Mouse (Mus musculus) adipocyte (in vitro differentiated cells): ENCODE results near the gene Tmem88b.
A peak's percentile ranks its signal among the peaks of the same experiment; 100 is the strongest.
"Not testable (repeated sequence)": the region's sequence is repeated elsewhere in the genome, so short reads cannot be mapped to it uniquely, and the experiment has no call there.

Source experiments
- DNase-seq: peaks from one replicate; pipeline ENCODE4 v3.0.0-alpha.2; 2016; ENCODE audit warnings: low spot score

The Tmem88b gene

GRCm38 (mm10) chr4:155760613-155761355 is 24.9 kb downstream of the Tmem88b start, which contains the start of gene Atad3a:
Atad3a (minus strand) TSS chr4:155761093.
- DNase-seq = peak; percentile 97

GRCm38 (mm10) chr4:155759862-155760612 is 25.6 kb downstream of the Tmem88b start:
- DNase-seq = peak; percentile 59

GRCm38 (mm10) chr4:155757011-155757410 is 28.7 kb downstream of the Tmem88b start:
- peak; percentile 60 for DNase-seq

- DNase-seq = no peak
These were observed 38.8 kb downstream of the Tmem88b start for GRCm38 (mm10) chr4:155746575-155747490.

GRCm38 (mm10) chr4:155746036-155746548 is 39.6 kb downstream of the Tmem88b start:
- DNase-seq = no peak

GRCm38 (mm10) chr4:155745136-155745535 is 40.5 kb downstream of the Tmem88b start:
- no peak for DNase-seq

- DNase-seq = no peak
These were observed 41.2 kb downstream of the Tmem88b start for GRCm38 (mm10) chr4:155744474-155744873.

GRCm38 (mm10) chr4:155742684-155743083 is 43.0 kb downstream of the Tmem88b start:
- no peak for DNase-seq

GRCm38 (mm10) chr4:155740681-155741080 is 45.0 kb downstream of the Tmem88b start:
- not testable (repeated sequence) for DNase-seq

- DNase-seq = no peak
These were observed 45.7 kb downstream of the Tmem88b start for GRCm38 (mm10) chr4:155739741-155740636.

- DNase-seq = no peak
These were observed 46.5 kb downstream of the Tmem88b start for GRCm38 (mm10) chr4:155739152-155739551.

GRCm38 (mm10) chr4:155738262-155738661 is 47.4 kb downstream of the Tmem88b start:
- no peak for DNase-seq

GRCm38 (mm10) chr4:155736421-155736820 is 49.3 kb downstream of the Tmem88b start:
- no peak for DNase-seq

- no peak for DNase-seq
These were observed 49.9 kb downstream of the Tmem88b start for GRCm38 (mm10) chr4:155735788-155736187.

- DNase-seq = peak; percentile 40
These were observed 50.5 kb downstream of the Tmem88b start for GRCm38 (mm10) chr4:155734951-155735702.

GRCm38 (mm10) chr4:155734350-155734941 is 51.2 kb downstream of the Tmem88b start, which contains the start of gene Tmem240:
Tmem240 (plus strand) TSS chr4:155734800.
- peak; percentile 90 for DNase-seq

- no peak for DNase-seq
These were observed 52.4 kb downstream of the Tmem88b start for GRCm38 (mm10) chr4:155733267-155733666.
